Mouse (Mus musculus): Measurements from ENCODE around the gene Tns3. TPM values are rescaled to one million over a fixed set of nuclear protein-coding genes. Genes with fewer than 3 reads are reported as not detected.

The Tns3 gene
- polyA plus RNA-seq, 1 experiment from 2014 or later = 3.6 TPM

DNA sequence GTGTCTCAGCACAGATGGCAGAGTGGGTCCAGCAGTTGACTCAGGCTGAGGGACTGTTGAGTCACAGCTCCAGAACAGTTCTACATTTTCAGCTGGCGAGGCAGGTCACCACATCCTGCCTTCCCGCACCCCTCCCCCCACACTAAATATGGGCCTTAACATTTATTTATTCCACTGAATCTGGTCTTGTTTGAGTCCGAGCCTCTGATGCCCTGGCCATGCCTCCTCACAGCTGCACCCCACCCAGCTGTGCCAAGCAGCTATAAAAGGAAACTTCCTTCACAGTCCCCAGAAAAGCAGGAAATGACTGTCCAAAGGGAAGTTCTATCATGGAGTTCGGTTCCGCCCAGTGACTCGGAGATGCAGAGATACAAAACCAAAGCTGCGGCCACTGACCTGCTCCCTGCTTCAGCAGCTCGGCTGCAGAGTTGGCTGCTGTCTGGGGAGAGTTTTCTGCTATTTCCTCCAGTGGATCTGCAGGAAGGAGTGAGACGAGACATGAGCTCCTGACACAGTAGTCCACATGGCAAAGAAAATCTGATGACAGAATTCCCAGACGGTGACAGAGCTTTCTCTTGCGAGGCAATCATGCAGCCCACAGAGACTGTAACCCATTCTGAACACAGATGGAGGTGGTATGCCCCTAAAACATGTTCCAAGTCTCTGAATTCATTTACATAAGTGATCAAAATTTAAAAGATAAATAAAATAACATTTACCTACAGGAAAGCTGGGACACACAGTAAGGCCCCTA is 220.6 kb downstream of the Tns3 start:
- Histone ChIP-seq H3K36me3 (replicated peaks; ENCODE audit: insufficient read depth, low read length) (peaks cover 40% of the 10 kb centered on the region), H3K4me1 (ENCODE audit: insufficient read depth) (no peaks in the 10 kb centered on the region; the same call in 1 of the 2 replicates), H3K27ac (ENCODE audit: low read depth) (no peak overlapping the region), H3K4me2 (ENCODE audit: low read depth, low read length) (no peak overlapping the region), H3K27me3 (ENCODE audit: insufficient read depth, low read length) (no peaks in the 10 kb centered on the region), H3K9ac (replicated peaks) (no peak overlapping the region), H3K4me3 (ENCODE audit: low read depth, low read length) (no peak overlapping the region), H3K9me3 (ENCODE audit: low read length) (no peaks in the 10 kb centered on the region)
- TF ChIP-seq CTCF (IDR thresholded peaks at IDR 0.05; ENCODE audit: low read depth) (no peak), EP300 (IDR thresholded peaks at IDR 0.05; ENCODE audit: low read depth) (no peak)
- ATAC-seq (peak; percentile 60), DNase-seq (no peak)
- 51% methylated on average over 11 of the region's 11 CpGs for WGBS (ENCODE audit: insufficient replicate concordance)

DNA sequence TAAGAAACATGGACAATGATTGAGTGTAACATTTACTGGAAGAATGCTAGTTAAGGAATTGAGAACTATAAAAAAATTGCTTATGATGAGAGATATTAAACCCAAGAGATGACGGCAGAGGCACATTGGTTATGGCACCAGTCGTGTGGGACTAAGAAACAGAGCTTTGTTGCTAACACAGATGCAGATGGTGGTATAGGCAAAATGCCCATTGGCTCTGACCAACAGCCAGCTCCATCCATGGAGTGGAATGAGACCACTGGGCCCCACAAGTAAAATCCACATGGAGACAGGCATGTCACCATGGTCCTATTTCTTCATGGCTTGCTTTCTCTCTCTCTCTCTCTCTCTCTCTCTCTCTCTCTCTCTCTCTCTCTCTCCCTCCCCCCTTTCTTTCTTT is 223.6 kb downstream of the Tns3 start:
- H3K4me3 ChIP-seq (ENCODE audit: low read depth, low read length) = no peak overlapping the region
- no peak overlapping the region for H3K9ac ChIP-seq (replicated peaks)
- peaks cover 37% of the 10 kb centered on the region for H3K36me3 ChIP-seq (replicated peaks; ENCODE audit: insufficient read depth, low read length)
- whole genome bisulfite sequencing (ENCODE audit: insufficient replicate concordance) = 77% methylated on average over 2 of the region's 2 CpGs
- H3K27me3 ChIP-seq (ENCODE audit: insufficient read depth, low read length) = no peaks in the 10 kb centered on the region
- no peaks in the 10 kb centered on the region for H3K9me3 ChIP-seq (ENCODE audit: low read length)
- no peak for DNase-seq
- H3K4me1 ChIP-seq (ENCODE audit: insufficient read depth) = no peaks in the 10 kb centered on the region; the same call in 1 of the 2 replicates
- H3K27ac ChIP-seq (ENCODE audit: low read depth) = no peak overlapping the region
- no peak overlapping the region for H3K4me2 ChIP-seq (ENCODE audit: low read depth, low read length)
- TF ChIP-seq CTCF (IDR thresholded peaks at IDR 0.05; ENCODE audit: low read depth) (no peak), EP300 (IDR thresholded peaks at IDR 0.05; ENCODE audit: low read depth) (no peak)
- ATAC-seq = no peak

DNA sequence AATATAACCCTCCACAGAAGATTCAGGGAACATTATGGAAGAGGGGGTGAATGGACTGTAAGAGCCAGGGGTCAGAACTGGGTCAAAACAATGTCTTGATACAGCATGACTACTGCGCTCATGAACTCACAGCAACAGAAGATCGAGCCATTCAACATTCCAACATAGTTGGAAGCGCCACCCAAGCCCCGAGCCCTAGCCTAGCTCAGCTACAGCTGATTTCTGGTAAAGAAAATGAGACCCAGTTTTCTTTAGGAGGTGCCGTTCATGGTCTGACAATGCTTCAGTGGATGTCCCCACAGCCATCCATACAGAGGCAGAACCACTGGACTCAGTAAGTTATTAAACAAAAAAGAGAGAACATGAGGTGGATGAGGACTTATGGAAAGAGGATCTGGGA is 224.1 kb downstream of the Tns3 start:
- DNase-seq = no peak
- Histone ChIP-seq H3K36me3 (replicated peaks; ENCODE audit: insufficient read depth, low read length) (peaks cover 36% of the 10 kb centered on the region), H3K4me2 (ENCODE audit: low read depth, low read length) (no peak overlapping the region), H3K27ac (ENCODE audit: low read depth) (no peak overlapping the region), H3K9me3 (ENCODE audit: low read length) (no peaks in the 10 kb centered on the region), H3K4me1 (ENCODE audit: insufficient read depth) (no peaks in the 10 kb centered on the region; the same call in 1 of the 2 replicates), H3K9ac (replicated peaks) (no peak overlapping the region), H3K4me3 (ENCODE audit: low read depth, low read length) (no peak overlapping the region), H3K27me3 (ENCODE audit: insufficient read depth, low read length) (no peaks in the 10 kb centered on the region)
- TF ChIP-seq EP300 (IDR thresholded peaks at IDR 0.05; ENCODE audit: low read depth) (no peak), CTCF (IDR thresholded peaks at IDR 0.05; ENCODE audit: low read depth) (no peak)
- ATAC-seq = no peak
- WGBS (ENCODE audit: insufficient replicate concordance) = 79% methylated on average over 5 of the region's 5 CpGs

DNA sequence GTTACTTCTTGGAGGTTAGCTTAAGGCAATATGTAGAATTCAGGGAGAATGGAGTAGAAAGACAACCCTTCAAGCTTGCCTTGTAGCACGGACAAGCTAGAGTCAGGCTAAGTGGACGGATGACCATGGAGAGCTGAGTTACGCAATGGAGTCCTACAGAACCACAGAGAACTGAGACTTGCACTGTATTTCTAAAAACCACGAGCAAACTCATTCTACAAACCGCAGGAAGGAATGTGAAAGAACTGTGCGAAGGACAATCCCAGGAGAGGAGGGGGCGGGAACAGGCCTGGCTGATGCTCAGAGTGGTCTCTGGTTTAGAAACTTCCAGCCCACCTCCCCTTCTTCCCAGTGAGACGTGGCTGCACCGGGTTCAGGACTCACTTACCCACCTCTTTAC is 225.3 kb downstream of the Tns3 start:
- WGBS (ENCODE audit: insufficient replicate concordance) = 70% methylated on average over 9 of the region's 9 CpGs
- no peak overlapping the region for H3K4me3 ChIP-seq (ENCODE audit: low read depth, low read length)

DNA sequence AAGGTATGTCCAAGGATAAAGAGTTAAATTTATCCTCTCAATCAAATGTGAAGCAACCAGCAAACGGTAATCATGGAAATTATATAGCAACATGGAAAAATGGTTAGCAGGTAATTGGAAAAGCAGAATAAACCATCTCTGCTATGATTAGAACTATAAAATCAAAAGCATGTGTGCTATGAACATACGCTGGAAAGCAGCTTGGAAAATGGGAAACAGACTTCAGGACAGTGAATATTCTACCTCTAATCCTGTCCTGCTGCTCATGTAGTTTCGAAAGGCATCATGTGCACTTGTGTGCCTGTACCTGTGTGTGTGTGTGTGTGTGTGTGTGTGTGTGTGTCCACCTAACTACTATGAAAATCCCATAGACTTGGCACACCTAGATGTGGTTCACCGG is 226.1 kb downstream of the Tns3 start:
- no peaks in the 10 kb centered on the region for H3K27me3 ChIP-seq (ENCODE audit: insufficient read depth, low read length)
- DNase-seq (no peak), ATAC-seq (no peak)
- H3K4me2 ChIP-seq (ENCODE audit: low read depth, low read length) = no peak overlapping the region
- no peaks in the 10 kb centered on the region for H3K9me3 ChIP-seq (ENCODE audit: low read length)
- no peaks in the 10 kb centered on the region for H3K4me1 ChIP-seq (ENCODE audit: insufficient read depth)
- no peak overlapping the region for H3K4me3 ChIP-seq (ENCODE audit: low read depth, low read length)
- TF ChIP-seq CTCF (IDR thresholded peaks at IDR 0.05; ENCODE audit: low read depth) (no peak), EP300 (IDR thresholded peaks at IDR 0.05; ENCODE audit: low read depth) (no peak)
- no peak overlapping the region for H3K27ac ChIP-seq (ENCODE audit: low read depth)
- 89% methylated on average over 4 of the region's 4 CpGs for WGBS (ENCODE audit: insufficient replicate concordance)
- peaks cover 32% of the 10 kb centered on the region for H3K36me3 ChIP-seq (replicated peaks; ENCODE audit: insufficient read depth, low read length)
- H3K9ac ChIP-seq (replicated peaks) = no peak overlapping the region

More for the DNA sequence above, 225.3 kb downstream of the Tns3 start:
- H3K27me3 ChIP-seq (ENCODE audit: insufficient read depth, low read length) = no peaks in the 10 kb centered on the region
- DNase-seq (no peak), ATAC-seq (no peak)
- no peaks in the 10 kb centered on the region for H3K9me3 ChIP-seq (ENCODE audit: low read length)
- H3K4me2 ChIP-seq (ENCODE audit: low read depth, low read length) = no peak overlapping the region
- H3K4me1 ChIP-seq (ENCODE audit: insufficient read depth) = no peaks in the 10 kb centered on the region; the same call in 1 of the 2 replicates
- TF ChIP-seq CTCF (IDR thresholded peaks at IDR 0.05; ENCODE audit: low read depth) (no peak), EP300 (IDR thresholded peaks at IDR 0.05; ENCODE audit: low read depth) (no peak)
- no peak overlapping the region for H3K9ac ChIP-seq (replicated peaks)
- H3K27ac ChIP-seq (ENCODE audit: low read depth) = no peak overlapping the region
- H3K36me3 ChIP-seq (replicated peaks; ENCODE audit: insufficient read depth, low read length) = peaks cover 34% of the 10 kb centered on the region

DNA sequence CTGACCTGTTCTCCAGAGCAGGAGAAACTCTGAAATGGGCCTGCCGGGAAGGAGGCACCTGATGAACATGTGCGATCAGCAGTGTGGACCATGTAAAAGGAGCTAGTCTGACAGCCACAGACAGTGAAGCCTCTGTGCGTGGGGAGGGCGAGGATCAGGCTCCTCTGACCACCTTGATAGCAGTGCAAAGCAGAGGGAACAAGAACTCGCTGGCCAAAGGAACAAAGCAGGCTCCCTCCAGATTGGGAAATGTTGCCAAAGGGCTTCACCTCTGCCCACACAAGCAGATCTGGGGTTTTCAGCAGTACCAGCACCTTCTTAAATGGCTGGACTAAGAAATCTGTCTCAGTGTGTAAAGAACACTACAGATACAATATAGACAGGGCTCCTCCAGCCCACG is 229.2 kb downstream of the Tns3 start:
- peaks cover 37% of the 10 kb centered on the region for H3K36me3 ChIP-seq (replicated peaks; ENCODE audit: insufficient read depth, low read length)
- 84% methylated on average over 6 of the region's 6 CpGs for WGBS (ENCODE audit: insufficient replicate concordance)
- no peaks in the 10 kb centered on the region for H3K9me3 ChIP-seq (ENCODE audit: low read length)
- no peaks in the 10 kb centered on the region for H3K27me3 ChIP-seq (ENCODE audit: insufficient read depth, low read length)
- TF ChIP-seq CTCF (IDR thresholded peaks at IDR 0.05; ENCODE audit: low read depth) = no peak
- no peak for TF ChIP-seq EP300 (IDR thresholded peaks at IDR 0.05; ENCODE audit: low read depth)
- H3K4me1 ChIP-seq (ENCODE audit: insufficient read depth) = no peaks in the 10 kb centered on the region
- DNase-seq (no peak), ATAC-seq (no peak)
- no peak overlapping the region for H3K4me3 ChIP-seq (ENCODE audit: low read depth, low read length)
- H3K4me2 ChIP-seq (ENCODE audit: low read depth, low read length) = no peak overlapping the region
- no peak overlapping the region for H3K9ac ChIP-seq (replicated peaks)
- no peak overlapping the region for H3K27ac ChIP-seq (ENCODE audit: low read depth)

All from liver, postnatal 0 days (tissue).